Mouse (Mus musculus) MEL (cell line): ENCODE results near the gene Ncoa7. TPM values are rescaled to one million over a fixed set of nuclear protein-coding genes. Genes with fewer than 3 reads are reported as not detected.
A peak's percentile ranks its signal among the peaks of the same experiment; 100 is the strongest.

Experiments used
- DNase-seq: peaks from one replicate; pipeline ENCODE4 v3.0.0; 2011; ENCODE audit warnings: low read depth, low spot score
- H3K27ac ChIP-seq: 2 replicates; pipeline ENCODE4 v1.5.1; 2012; ENCODE audit warnings: low read depth, mild to moderate bottlenecking, control low read depth, low read length, moderate library complexity; ENCODE audit not compliant: control insufficient read depth
- H3K27me3 ChIP-seq, 2 experiments: fragments of 150-350 bp in 1 of 2; sonication (generic) in 1 of 2; 2 replicates each; pipeline ENCODE4 v1.6.1; 2012; ENCODE audit warnings: low read length in 2 of 2, mild to moderate bottlenecking in 2 of 2, improper control_type of control experiment in 1 of 2, moderate library complexity in 1 of 2; ENCODE audit not compliant: insufficient read depth in 2 of 2, control insufficient read depth in 1 of 2
- H3K36me3 ChIP-seq, 2 experiments: 2 replicates each; pipeline ENCODE4 v1.6.1; 2012 to 2014; ENCODE audit warnings: low read length in 2 of 2, improper control_type of control experiment in 1 of 2, inconsistent platforms in 1 of 2, mild to moderate bottlenecking in 1 of 2; ENCODE audit not compliant: insufficient read depth in 2 of 2, control insufficient read depth in 1 of 2
- H3K4me1 ChIP-seq, 2 experiments: fragments of 150-350 bp in 1 of 2; sonication (generic) in 1 of 2; 2 replicates each; pipeline ENCODE4 v1.6.1; 2012; ENCODE audit warnings: low read length in 2 of 2, improper control_type of control experiment in 1 of 2, mild to moderate bottlenecking in 1 of 2; ENCODE audit not compliant: insufficient read depth in 2 of 2, control insufficient read depth in 1 of 2
- H3K4me3 ChIP-seq, 2 experiments: fragments of 150-350 bp in 1 of 2; sonication (generic) in 1 of 2; 2 replicates each; pipeline ENCODE4 v1.5.1; 2012; ENCODE audit warnings: low read depth in 2 of 2, low read length in 2 of 2, mild to moderate bottlenecking in 2 of 2, moderate library complexity in 2 of 2, control low read depth in 1 of 2, improper control_type of control experiment in 1 of 2; ENCODE audit not compliant: control insufficient read depth in 1 of 2, insufficient read depth in 1 of 2
- H3K79me2 ChIP-seq: 2 replicates; pipeline ENCODE4 v1.6.1; 2012; ENCODE audit warnings: mild to moderate bottlenecking, low read length, moderate library complexity; ENCODE audit not compliant: control insufficient read depth, poor library complexity, insufficient read depth
- H3K9ac ChIP-seq: 2 replicates; pipeline ENCODE4 v1.6.1; 2012; ENCODE audit warnings: low read depth, mild to moderate bottlenecking, control low read depth, low read length, moderate library complexity; ENCODE audit not compliant: control insufficient read depth, poor library complexity, severe bottlenecking
- H3K9me3 ChIP-seq: fragments of 150-350 bp; sonication (generic); replicated peaks from 2 replicates; pipeline ENCODE4 v1.6.1; 2012; ENCODE audit warnings: mild to moderate bottlenecking, low read length, improper control_type of control experiment, moderate library complexity; ENCODE audit not compliant: insufficient read depth
- BHLHE40 ChIP-seq: IDR thresholded peaks from 2 replicates; pipeline ENCODE4 v1.6.1; 2012; ENCODE audit warnings: low read depth, mild to moderate bottlenecking, inconsistent platforms, low read length, improper control_type of control experiment, borderline replicate concordance
- ETS1 ChIP-seq: IDR thresholded peaks from 2 replicates; pipeline ENCODE4 v1.6.1; 2012; ENCODE audit warnings: low read depth, mild to moderate bottlenecking, inconsistent platforms, low read length, improper control_type of control experiment, moderate library complexity
- GATA1 ChIP-seq: IDR thresholded peaks from 2 replicates; pipeline ENCODE4 v1.6.1; 2011; ENCODE audit warnings: low read depth, low read length, improper control_type of control experiment
- KAT2A ChIP-seq: conservative IDR thresholded peaks from 2 replicates; pipeline ENCODE4 v1.6.1; 2012; ENCODE audit warnings: low read depth, low read length, improper control_type of control experiment, inconsistent platforms
- MYB ChIP-seq: IDR thresholded peaks from 2 replicates; pipeline ENCODE4 v1.6.1; 2011; ENCODE audit warnings: mild to moderate bottlenecking, low read depth, low read length, improper control_type of control experiment
- RAD21 ChIP-seq: IDR thresholded peaks from 2 replicates; pipeline ENCODE4 v1.6.1; 2011; ENCODE audit warnings: mild to moderate bottlenecking, low read depth, low read length, improper control_type of control experiment
- RCOR1 ChIP-seq: IDR thresholded peaks from 2 replicates; pipeline ENCODE4 v1.6.1; 2012; ENCODE audit warnings: low read depth, mild to moderate bottlenecking, inconsistent platforms, low read length, improper control_type of control experiment
- SIN3A ChIP-seq: IDR thresholded peaks from 2 replicates; pipeline ENCODE4 v1.6.1; 2012; ENCODE audit warnings: low read length, improper control_type of control experiment, inconsistent platforms
- SMC3 ChIP-seq: IDR thresholded peaks from 2 replicates; pipeline ENCODE4 v1.6.1; 2011; ENCODE audit warnings: low read depth, low read length, improper control_type of control experiment
- TAL1 ChIP-seq: IDR thresholded peaks from 2 replicates; pipeline ENCODE4 v1.6.1; 2012; ENCODE audit warnings: mild to moderate bottlenecking, inconsistent platforms, low read length, moderate library complexity, mixed read lengths
- UBTF ChIP-seq: IDR thresholded peaks from 2 replicates; pipeline ENCODE4 v1.6.1; 2012; ENCODE audit warnings: low read depth, mild to moderate bottlenecking, inconsistent platforms, low read length, improper control_type of control experiment, moderate library complexity, borderline replicate concordance; ENCODE audit not compliant: insufficient read depth
- ZC3H11A ChIP-seq: IDR thresholded peaks from 2 replicates; pipeline ENCODE4 v1.6.1; 2012; ENCODE audit warnings: low read depth, mild to moderate bottlenecking, inconsistent platforms, low read length, improper control_type of control experiment
- ZKSCAN1 ChIP-seq: IDR thresholded peaks from 2 replicates; pipeline ENCODE4 v1.6.1; 2012; ENCODE audit warnings: low read depth, mild to moderate bottlenecking, inconsistent platforms, low read length, improper control_type of control experiment, moderate library complexity
- ZMIZ1 ChIP-seq: IDR thresholded peaks from 2 replicates; pipeline ENCODE4 v1.6.1; 2012; ENCODE audit warnings: low read depth, mild to moderate bottlenecking, inconsistent platforms, low read length, improper control_type of control experiment, moderate library complexity
- ZNF384 ChIP-seq: IDR thresholded peaks from 2 replicates; pipeline ENCODE4 v1.6.1; 2012; ENCODE audit warnings: low read depth, mild to moderate bottlenecking, inconsistent platforms, low read length, improper control_type of control experiment
- polyA plus RNA-seq, 2 experiments: library from polyadenylated mRNA; stranded (reverse) in 1 of 2; unstranded in 1 of 2; fragments of >175 nt in 1 of 2; fragments of >200 nt in 1 of 2; gene quantifications; 2 replicates each; pipeline versions ENCODE4 v1.2.1 to v1.2.4; 2012; ENCODE audit warnings: low replicate concordance in 2 of 2, low read depth in 1 of 2; ENCODE audit not compliant: insufficient read length in 2 of 2, insufficient read depth in 1 of 2, missing spikeins in 1 of 2
- total RNA-seq: library from RNA; depleted of rRNA; stranded (reverse); fragments of 300-350 nt; gene quantifications from 2 replicates; pipeline ENCODE4 v1.2.3, GENCODE M21; 2012

The Ncoa7 gene
- total and polyA plus RNA-seq, 3 experiments = 1.7 to 64.9 (median 4.2) TPM

DNA sequence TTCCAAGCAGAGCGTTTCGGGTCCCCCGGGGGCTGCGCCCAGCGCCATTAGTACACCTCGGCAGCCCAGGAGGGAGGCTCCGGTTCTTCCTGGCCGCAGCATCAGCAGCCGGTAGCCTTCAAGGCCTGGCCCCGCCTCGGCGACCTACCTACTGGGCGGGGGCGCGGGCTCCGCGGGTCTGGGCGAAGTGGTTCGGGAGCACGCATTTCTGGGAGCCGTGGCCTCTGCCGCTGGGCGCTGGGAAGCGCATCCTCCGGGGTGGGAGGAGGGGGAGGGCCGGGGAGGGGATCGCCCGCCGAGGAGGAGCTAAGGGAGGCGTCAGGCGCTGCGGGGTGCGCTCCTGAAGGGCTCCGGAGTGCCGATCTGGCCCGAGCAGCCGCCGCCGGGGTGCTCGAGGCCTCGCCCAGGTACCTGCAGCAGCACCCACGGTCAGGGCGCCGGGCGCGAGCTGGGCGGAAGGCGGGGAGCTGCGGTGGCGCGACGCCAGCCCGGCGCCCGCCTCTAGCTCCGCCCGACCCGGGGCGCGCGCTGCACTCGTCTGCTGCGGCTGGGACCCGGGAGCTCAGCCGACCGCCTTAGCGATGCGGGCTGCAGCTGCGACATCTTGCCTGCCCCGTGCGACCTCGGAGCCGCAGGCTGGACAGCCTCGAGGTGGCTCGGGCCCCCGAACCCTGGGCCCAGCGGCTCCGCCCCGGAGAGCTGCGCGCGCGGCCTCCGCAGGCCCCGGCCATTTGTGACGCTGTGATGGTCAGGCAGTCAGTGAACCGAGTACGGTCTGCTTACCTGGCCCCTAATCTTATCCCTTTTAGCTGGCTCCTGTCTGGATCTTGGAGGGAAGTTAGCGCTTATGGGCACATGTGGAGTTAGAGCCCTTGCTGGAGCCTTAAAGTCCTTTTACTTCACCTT, at the start of gene Ncoa7 (continued):
- TF ChIP-seq ZKSCAN1 (no peak), KAT2A (no peak), UBTF (0 out of 2 replicates have a peak, but pooled peaks have one; percentile 80), RAD21 (no peak; the same call in 1 of the 2 replicates)

DNA sequence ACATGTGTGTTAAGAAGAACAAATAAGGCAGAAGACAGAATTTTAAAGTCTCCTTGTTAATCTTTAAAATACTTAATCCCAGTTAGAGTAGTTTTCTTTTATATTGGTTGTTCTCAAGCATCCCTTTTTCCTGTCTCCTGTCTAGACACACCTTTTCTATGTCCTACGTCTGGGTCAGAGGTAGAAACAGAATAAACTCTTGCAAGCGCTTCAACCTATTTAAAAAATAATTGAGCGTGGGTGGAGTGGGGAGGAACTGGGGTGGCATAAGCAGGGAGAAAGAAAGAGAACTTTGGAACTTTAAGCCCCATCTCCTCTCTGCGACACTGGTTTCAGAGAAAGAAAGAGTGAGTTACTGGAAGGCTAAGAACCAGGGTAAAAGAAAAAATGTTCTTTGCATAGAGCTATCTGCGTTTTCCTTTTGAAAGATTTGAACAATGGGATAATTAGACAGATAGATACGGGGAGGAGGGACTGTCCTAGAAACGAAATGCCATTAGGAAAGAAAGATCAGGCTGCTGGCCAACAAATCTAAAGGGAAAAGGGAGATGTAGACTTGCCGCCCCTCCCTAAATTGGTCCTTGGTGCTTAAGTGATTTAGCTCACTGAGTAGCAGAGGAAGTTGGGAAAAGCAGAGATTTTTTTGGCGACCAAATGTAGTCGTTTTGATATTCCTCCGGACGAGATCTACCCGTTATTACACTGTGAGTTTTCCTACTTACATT, 42.1 kb upstream of the Ncoa7 start:
- H3K27ac ChIP-seq = no peak overlapping the region
- H3K9me3 ChIP-seq = no peaks in the 10 kb centered on the region
- H3K9ac ChIP-seq = no peak overlapping the region
- no peak for DNase-seq
- peaks cover 0 to 7% of the 10 kb centered on the region in 2 experiments; a peak in 2 of 4 replicates for H3K4me1 ChIP-seq
- peaks cover 0 to 3% of the 10 kb centered on the region in 2 experiments; a peak in 1 of 4 replicates for H3K36me3 ChIP-seq
- H3K27me3 ChIP-seq = no peaks in the 10 kb centered on the region; a peak in 1 of 4 replicates
- H3K79me2 ChIP-seq = no peaks in the 10 kb centered on the region
- TF ChIP-seq TAL1 (no peak), KAT2A (no peak), ETS1 (no peak), ZNF384 (no peak), RCOR1 (no peak), BHLHE40 (no peak), SIN3A (no peak), ZC3H11A (no peak), ZMIZ1 (no peak), GATA1 (no peak), SMC3 (no peak), MYB (no peak)
- no peak overlapping the region for H3K4me3 ChIP-seq
